Mouse (Mus musculus) urinary bladder, postnatal 36 days (tissue): ENCODE data around the gene Olfr1032.
"Not testable (repeated sequence)": the region's sequence is repeated elsewhere in the genome, so short reads cannot be mapped to it uniquely, and the experiment has no call there.

Source experiments
- DNase-seq, 2 experiments: peaks; one replicate each; pipeline ENCODE4 v3.0.0; 2022; ENCODE audit warnings: low spot score in 2 of 2, mixed read lengths in 1 of 2

Gene Olfr1032

GRCm38 (mm10) chr2:86005240-86005639 is at the start of gene Olfr1032:
Gene Olfr1032, plus strand, starts transcription at chr2:86005540.
- DNase-seq: no peak

GRCm38 (mm10) chr2:85973595-85973994 is 31.7 kb upstream of the Olfr1032 start, which contains the start of gene Olfr1029:
Gene Olfr1029, plus strand, starts transcription at chr2:85973895.
- no peak for DNase-seq

GRCm38 (mm10) chr2:85978976-85979375 is 26.4 kb upstream of the Olfr1032 start, which contains the start of gene Olfr1030:
Gene Olfr1030, plus strand, starts transcription at chr2:85979276.
- no peak for DNase-seq

GRCm38 (mm10) chr2:85990004-85990403 is 15.3 kb upstream of the Olfr1032 start, which contains the start of gene Olfr1031:
Gene Olfr1031, plus strand, starts transcription at chr2:85990304.
- no peak for DNase-seq

- peak in 1 of 2 experiments; percentile 5 for DNase-seq
Measured at GRCm38 (mm10) chr2:86020406-86020805, 15.1 kb downstream of the Olfr1032 start, which contains the start of gene Olfr1033. Gene Olfr1033, plus strand, starts transcription at chr2:86020633.

GRCm38 (mm10) chr2:86021518-86021917 is 16.2 kb downstream of the Olfr1032 start:
- not testable (repeated sequence) for DNase-seq

- DNase-seq: no peak
Measured at GRCm38 (mm10) chr2:86045561-86045960, 40.2 kb downstream of the Olfr1032 start, which contains the start of gene Olfr1034. Gene Olfr1034, plus strand, starts transcription at chr2:86045861.

GRCm38 (mm10) chr2:86050777-86051176 is 45.4 kb downstream of the Olfr1032 start:
- DNase-seq: not testable (repeated sequence)
